Mouse (Mus musculus) R1 (cell line): ENCODE results near the gene Nudt14.

ENCODE experiments used
- DNase-seq: peaks from one replicate; pipeline ENCODE4 v3.0.0-alpha.2; 2018; ENCODE audit warnings: low read depth, low spot score

Gene Nudt14

GRCm38 (mm10) chr12:112914527-112914926 is 27.4 kb downstream of the Nudt14 start:
- DNase-seq = no peak

GRCm38 (mm10) chr12:112912951-112913745 is 28.8 kb downstream of the Nudt14 start:
- DNase-seq = no peak

GRCm38 (mm10) chr12:112911701-112912100 is 30.2 kb downstream of the Nudt14 start:
- DNase-seq = no peak

GRCm38 (mm10) chr12:112908991-112909390 is 32.9 kb downstream of the Nudt14 start:
- DNase-seq = no peak

GRCm38 (mm10) chr12:112905001-112905400 is 36.9 kb downstream of the Nudt14 start:
- DNase-seq = no peak

- DNase-seq = no peak
Measured at GRCm38 (mm10) chr12:112903941-112904340, 38.0 kb downstream of the Nudt14 start.

GRCm38 (mm10) chr12:112900641-112901040 is 41.3 kb downstream of the Nudt14 start:
- DNase-seq = no peak

- DNase-seq = no peak
Measured at GRCm38 (mm10) chr12:112898960-112899359, 43.0 kb downstream of the Nudt14 start.

- DNase-seq = no peak
Measured at GRCm38 (mm10) chr12:112898351-112898750, 43.6 kb downstream of the Nudt14 start.

GRCm38 (mm10) chr12:112897522-112898212 is 44.3 kb downstream of the Nudt14 start:
- peak; percentile 35 for DNase-seq

GRCm38 (mm10) chr12:112894969-112895368 is 47.0 kb downstream of the Nudt14 start:
- no peak for DNase-seq

GRCm38 (mm10) chr12:112894303-112894884 is 47.5 kb downstream of the Nudt14 start:
- DNase-seq = no peak

- no peak for DNase-seq
Measured at GRCm38 (mm10) chr12:112885465-112885864, 56.5 kb downstream of the Nudt14 start.
